Mouse (Mus musculus): Measurements from ENCODE around the gene Acss3. TPM values are rescaled to one million over a fixed set of nuclear protein-coding genes. Genes with fewer than 3 reads are reported as not detected.

Acss3 gene
- polyA plus RNA-seq (2012; rRNA removed) (0.14 and 0.28 TPM in 2 replicates), polyA plus RNA-seq (2014; fragmentation: Nextera tagmentation; extraction: Ambion mirVana) (0.17 and 0.56 TPM in 2 replicates)

GRCm38 (mm10) chr10:107123529-107124335 is at the start of gene Acss3:
Gene Acss3, minus strand, starts transcription at chr10:107123668.
- Histone ChIP-seq H3K9me3 (ENCODE audit: control insufficient read depth, low read length) (no peaks in the 10 kb centered on the region), H3K9ac (replicated peaks) (no peak within 1 kb of the TSS), H3K27ac (no peak within 1 kb of the TSS), H3K4me1 (replicated peaks; ENCODE audit: control insufficient read depth in 2 of 2, insufficient read depth in 2 of 2, low read length in 1 of 2) (no peaks in the 10 kb centered on the region), H3K4me3 (ENCODE audit: insufficient read depth in 1 of 2, low read depth in 2 of 2, low read length in 2 of 2) (peak within 1 kb of the TSS; percentile 32 to 35), H3K4me2 (ENCODE audit: low read depth) (peak within 1 kb of the TSS; percentile 18), H3K27me3 (ENCODE audit: control insufficient read depth, insufficient read depth, low read length) (no peaks in the 10 kb centered on the region), H3K36me3 (replicated peaks; ENCODE audit: control insufficient read depth, insufficient read depth, low read depth) (no peaks in the 10 kb centered on the region)
- DNase-seq (ENCODE audit: low read depth in 3 of 3, low spot score in 3 of 3) = peak in 1 of 3 experiments; percentile 4
- 4% methylated on average over 17 of the region's 17 CpGs for WGBS (ENCODE audit: insufficient replicate concordance)
- TF ChIP-seq CTCF (IDR thresholded peaks at IDR 0.05; ENCODE audit: low read depth) (no peak), EP300 (IDR thresholded peaks at IDR 0.05; ENCODE audit: low read depth) (no peak)
- peak; percentile 72 for ATAC-seq (ENCODE audit: insufficient read depth)

- no peak for TF ChIP-seq EP300 (IDR thresholded peaks at IDR 0.05; ENCODE audit: low read depth)
- no peak for TF ChIP-seq CTCF (IDR thresholded peaks at IDR 0.05; ENCODE audit: low read depth)
- no peaks in the 10 kb centered on the region for H3K4me1 ChIP-seq (replicated peaks; ENCODE audit: control insufficient read depth in 2 of 2, insufficient read depth in 2 of 2, low read length in 1 of 2)
- no peak overlapping the region for H3K27ac ChIP-seq
- DNase-seq (ENCODE audit: low read depth in 3 of 3, low spot score in 3 of 3) (no peak), ATAC-seq (ENCODE audit: insufficient read depth) (no peak)
- no peaks in the 10 kb centered on the region for H3K36me3 ChIP-seq (replicated peaks; ENCODE audit: control insufficient read depth, insufficient read depth, low read depth)
- H3K9me3 ChIP-seq (ENCODE audit: control insufficient read depth, low read length) = no peaks in the 10 kb centered on the region
- no peak overlapping the region for H3K9ac ChIP-seq (replicated peaks)
- H3K4me3 ChIP-seq (ENCODE audit: insufficient read depth in 1 of 2, low read depth in 2 of 2, low read length in 2 of 2) = no peak overlapping the region
- WGBS (ENCODE audit: insufficient replicate concordance) = 40% methylated on average over 3 of the region's 3 CpGs
- H3K27me3 ChIP-seq (ENCODE audit: control insufficient read depth, insufficient read depth, low read length) = no peaks in the 10 kb centered on the region
- no peak overlapping the region for H3K4me2 ChIP-seq (ENCODE audit: low read depth)
Observed at GRCm38 (mm10) chr10:107172003-107172689, 48.7 kb upstream of the Acss3 start.

- ATAC-seq (ENCODE audit: insufficient read depth) (no peak), DNase-seq (ENCODE audit: low read depth in 3 of 3, low spot score in 3 of 3) (no peak)
- H3K27me3 ChIP-seq (ENCODE audit: control insufficient read depth, insufficient read depth, low read length) = no peaks in the 10 kb centered on the region
- WGBS (ENCODE audit: insufficient replicate concordance) = 63% methylated on average over 3 of the region's 3 CpGs
- H3K27ac ChIP-seq = no peak overlapping the region
- H3K9me3 ChIP-seq (ENCODE audit: control insufficient read depth, low read length) = no peaks in the 10 kb centered on the region
- no peak overlapping the region for H3K4me3 ChIP-seq (ENCODE audit: insufficient read depth in 1 of 2, low read depth in 2 of 2, low read length in 2 of 2)
- H3K4me2 ChIP-seq (ENCODE audit: low read depth) = no peak overlapping the region
- no peaks in the 10 kb centered on the region for H3K4me1 ChIP-seq (replicated peaks; ENCODE audit: control insufficient read depth in 2 of 2, insufficient read depth in 2 of 2, low read length in 1 of 2)
- H3K36me3 ChIP-seq (replicated peaks; ENCODE audit: control insufficient read depth, insufficient read depth, low read depth) = no peaks in the 10 kb centered on the region
- TF ChIP-seq EP300 (IDR thresholded peaks at IDR 0.05; ENCODE audit: low read depth) = no peak
- no peak for TF ChIP-seq CTCF (IDR thresholded peaks at IDR 0.05; ENCODE audit: low read depth)
- no peak overlapping the region for H3K9ac ChIP-seq (replicated peaks)
Observed at GRCm38 (mm10) chr10:107166486-107166885, 43.0 kb upstream of the Acss3 start.

- Histone ChIP-seq H3K9ac (replicated peaks) (no peak overlapping the region), H3K27ac (no peak overlapping the region), H3K36me3 (replicated peaks; ENCODE audit: control insufficient read depth, insufficient read depth, low read depth) (no peaks in the 10 kb centered on the region), H3K9me3 (ENCODE audit: control insufficient read depth, low read length) (no peaks in the 10 kb centered on the region), H3K4me2 (ENCODE audit: low read depth) (no peak overlapping the region), H3K27me3 (ENCODE audit: control insufficient read depth, insufficient read depth, low read length) (no peaks in the 10 kb centered on the region), H3K4me1 (replicated peaks; ENCODE audit: control insufficient read depth in 2 of 2, insufficient read depth in 2 of 2, low read length in 1 of 2) (no peaks in the 10 kb centered on the region), H3K4me3 (ENCODE audit: insufficient read depth in 1 of 2, low read depth in 2 of 2, low read length in 2 of 2) (no peak overlapping the region)
- ATAC-seq (ENCODE audit: insufficient read depth) = no peak
- no peak for DNase-seq (ENCODE audit: low read depth in 3 of 3, low spot score in 3 of 3)
- TF ChIP-seq CTCF (IDR thresholded peaks at IDR 0.05; ENCODE audit: low read depth) = no peak
- 59% methylated on average over 1 of the region's 1 CpGs for WGBS (ENCODE audit: insufficient replicate concordance)
Observed at GRCm38 (mm10) chr10:107148759-107149158, 25.3 kb upstream of the Acss3 start.

GRCm38 (mm10) chr10:107144016-107144415 is 20.5 kb upstream of the Acss3 start:
- no peak overlapping the region for H3K27ac ChIP-seq
- H3K9me3 ChIP-seq (ENCODE audit: control insufficient read depth, low read length) = no peaks in the 10 kb centered on the region
- ATAC-seq (ENCODE audit: insufficient read depth) (no peak), DNase-seq (ENCODE audit: low read depth in 3 of 3, low spot score in 3 of 3) (no peak)
- H3K4me2 ChIP-seq (ENCODE audit: low read depth) = no peak overlapping the region
- no peaks in the 10 kb centered on the region for H3K4me1 ChIP-seq (replicated peaks; ENCODE audit: control insufficient read depth in 2 of 2, insufficient read depth in 2 of 2, low read length in 1 of 2)
- 28% methylated on average over 1 of the region's 1 CpGs for WGBS (ENCODE audit: insufficient replicate concordance)
- no peaks in the 10 kb centered on the region for H3K36me3 ChIP-seq (replicated peaks; ENCODE audit: control insufficient read depth, insufficient read depth, low read depth)
- H3K27me3 ChIP-seq (ENCODE audit: control insufficient read depth, insufficient read depth, low read length) = no peaks in the 10 kb centered on the region
- no peak overlapping the region for H3K4me3 ChIP-seq (ENCODE audit: insufficient read depth in 1 of 2, low read depth in 2 of 2, low read length in 2 of 2)
- TF ChIP-seq CTCF (IDR thresholded peaks at IDR 0.05; ENCODE audit: low read depth) (no peak), EP300 (IDR thresholded peaks at IDR 0.05; ENCODE audit: low read depth) (no peak)
- H3K9ac ChIP-seq (replicated peaks) = no peak overlapping the region
